ENCODE assay signal across 9 mouse cellular contexts in the genomic region with DNA sequence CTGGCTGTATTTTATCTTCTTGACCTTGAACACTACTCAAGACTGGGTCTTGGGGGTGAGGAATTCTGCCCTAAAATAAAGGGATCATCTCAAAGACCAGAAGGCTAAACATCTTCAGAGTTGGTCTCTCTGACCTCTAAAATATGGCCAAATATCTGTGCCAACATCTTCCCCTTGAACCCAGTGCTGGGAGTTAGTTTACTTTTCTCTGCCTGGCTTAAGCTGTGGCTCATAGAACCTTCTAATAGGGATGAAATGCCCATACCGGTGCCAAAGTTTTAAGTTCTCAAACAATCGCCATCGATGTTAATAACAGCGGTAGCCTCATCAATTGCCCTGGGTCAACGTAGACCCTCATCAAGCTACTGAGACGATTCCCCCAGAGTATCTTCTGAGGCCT. TPM values are rescaled to one million over a fixed set of nuclear protein-coding genes. Genes with fewer than 3 reads are reported as not detected.
A peak's percentile ranks its signal among the peaks of the same experiment; 100 is the strongest.
DNase-seq lines count a peak whose midpoint lies in the region; ATAC-seq and TF ChIP-seq lines count a peak whose summit lies in the region.
"Had no signal": no experiment of that assay in that cellular context is flagged by ENCODE, and none has a peak within 500 bp of the region (broad histone marks: within the 10 kb centered on the region; RNA-seq: fewer than 3 reads in every experiment).

No protein-coding gene starts in this region.

- 6% methylated on average over 6 of the region's 6 CpGs for WGBS in kidney, embryonic 14.5 days
- 6% methylated on average over 6 of the region's 6 CpGs for WGBS in embryonic facial prominence, embryonic 10.5 days
- 5% methylated on average over 6 of the region's 6 CpGs for WGBS in hindbrain, postnatal 0 days
- WGBS in midbrain, embryonic 16.5 days = 5% methylated on average over 6 of the region's 6 CpGs

- peak overlapping the region; percentile 96 for H3K4me2 ChIP-seq in kidney, embryonic 14.5 days (replicated peaks; ENCODE audit: low read depth, low read length)
- peak overlapping the region; percentile 91 for H3K4me2 ChIP-seq in hindbrain, postnatal 0 days (ENCODE audit: low read depth, low read length)
- H3K4me2 ChIP-seq in midbrain, embryonic 16.5 days (ENCODE audit: low read length) = peak overlapping the region; percentile 70

- no peaks in the 10 kb centered on the region for H3K9me3 ChIP-seq in kidney, embryonic 14.5 days (ENCODE audit: control insufficient read depth, low read length)
- no peaks in the 10 kb centered on the region for H3K9me3 ChIP-seq in embryonic facial prominence, embryonic 10.5 days
- H3K9me3 ChIP-seq in hindbrain, postnatal 0 days (ENCODE audit: low read length) = no peaks in the 10 kb centered on the region
- H3K9me3 ChIP-seq in midbrain, embryonic 16.5 days (replicated peaks; ENCODE audit: control insufficient read depth, low read length, poor library complexity, severe bottlenecking) = no peaks in the 10 kb centered on the region

- TF ChIP-seq CTCF in hindbrain, postnatal 0 days (IDR thresholded peaks at IDR 0.05; ENCODE audit: low read depth) = no peak

- H3K27ac ChIP-seq in kidney, embryonic 14.5 days (ENCODE audit: low read depth, low read length) = no peak overlapping the region
- H3K27ac ChIP-seq in embryonic facial prominence, embryonic 10.5 days (replicated peaks) = no peak overlapping the region; the same call in 1 of the 2 replicates
- H3K27ac ChIP-seq in hindbrain, postnatal 0 days = no peak overlapping the region
- no peak overlapping the region for H3K27ac ChIP-seq in midbrain, embryonic 16.5 days (ENCODE audit: low read length)

- H3K4me3 ChIP-seq in kidney, embryonic 14.5 days (ENCODE audit: low read length) = peak overlapping the region; percentile 46
- H3K4me3 ChIP-seq in embryonic facial prominence, embryonic 10.5 days = peak overlapping the region; percentile 69
- H3K4me3 ChIP-seq in hindbrain, postnatal 0 days (ENCODE audit: low read length) = peak overlapping the region; percentile 47
- H3K4me3 ChIP-seq in midbrain, embryonic 16.5 days (ENCODE audit: low read depth, low read length) = peak overlapping the region; percentile 51

- no peak for DNase-seq in kidney, postnatal 36 days
- no peak for DNase-seq in embryonic facial prominence, embryonic 10.5 days (ENCODE audit: low spot score)
- DNase-seq in hindbrain, postnatal 0 days (ENCODE audit: low spot score) = no peak
- DNase-seq in left cerebral cortex, adult 8-10 months (ENCODE audit: low spot score in 2 of 2) = no peak
- no peak for DNase-seq in layer of hippocampus, adult 18-20 months (ENCODE audit: low spot score in 2 of 2)
- no peak for DNase-seq in spleen, postnatal 14 days (ENCODE audit: low spot score in 2 of 2)

- peak overlapping the region; percentile 54 for H3K9ac ChIP-seq in kidney, embryonic 14.5 days (ENCODE audit: low read depth, low read length)
- peak overlapping the region; percentile 46 for H3K9ac ChIP-seq in hindbrain, postnatal 0 days (replicated peaks; ENCODE audit: low read length)
- peak overlapping the region; percentile 56 for H3K9ac ChIP-seq in midbrain, embryonic 16.5 days (ENCODE audit: low read depth, low read length)

- ATAC-seq in kidney, embryonic 14.5 days (ENCODE audit: low FRiP score, low TSS enrichment) = no peak
- no peak for ATAC-seq in hindbrain, postnatal 0 days
- no peak for ATAC-seq in midbrain, embryonic 16.5 days

- H3K36me3 ChIP-seq in kidney, embryonic 14.5 days (ENCODE audit: control insufficient read depth, insufficient read depth, low read length) = no peaks in the 10 kb centered on the region
- H3K36me3 ChIP-seq in embryonic facial prominence, embryonic 10.5 days (replicated peaks) = no peaks in the 10 kb centered on the region
- H3K36me3 ChIP-seq in hindbrain, postnatal 0 days (ENCODE audit: insufficient read depth, low read length) = no peaks in the 10 kb centered on the region; the same call in 1 of the 2 replicates
- no peaks in the 10 kb centered on the region for H3K36me3 ChIP-seq in midbrain, embryonic 16.5 days (ENCODE audit: control insufficient read depth, insufficient read depth, low read length)

- peaks cover 11% of the 10 kb centered on the region; the same call in 1 of the 2 replicates for H3K4me1 ChIP-seq in kidney, embryonic 14.5 days (ENCODE audit: control insufficient read depth, insufficient read depth, low read length)
- peaks cover 18% of the 10 kb centered on the region for H3K4me1 ChIP-seq in embryonic facial prominence, embryonic 10.5 days
- H3K4me1 ChIP-seq in hindbrain, postnatal 0 days (ENCODE audit: insufficient read depth, low read length) = no peaks in the 10 kb centered on the region
- H3K4me1 ChIP-seq in midbrain, embryonic 16.5 days (ENCODE audit: control insufficient read depth, insufficient read depth, low read length) = peaks cover 8% of the 10 kb centered on the region

- H3K27me3 ChIP-seq in kidney, embryonic 14.5 days (ENCODE audit: control insufficient read depth, insufficient read depth, low read length) = peaks cover 35% of the 10 kb centered on the region
- peaks cover 75% of the 10 kb centered on the region for H3K27me3 ChIP-seq in embryonic facial prominence, embryonic 10.5 days (replicated peaks; ENCODE audit: low read depth, poor library complexity, severe bottlenecking)
- 0 out of 2 replicates have a peak, but pooled peaks cover 4% of the 10 kb centered on the region for H3K27me3 ChIP-seq in hindbrain, postnatal 0 days (ENCODE audit: insufficient read depth, low read length)
- peaks cover 35% of the 10 kb centered on the region for H3K27me3 ChIP-seq in midbrain, embryonic 16.5 days (ENCODE audit: control insufficient read depth, insufficient read depth, low read depth, low read length)
- H3K27me3 ChIP-seq: Patski had no signal

RNA-seq across cellular contexts. Expression of a gene that starts 0.4 kb away (rescaled TPM):
- 0.39 and 0.54 TPM in 2 replicates for polyA plus RNA-seq in kidney, embryonic 14.5 days (2014; fragmentation: Nextera tagmentation; extraction: Ambion mirVana)
- polyA plus RNA-seq in embryonic facial prominence, embryonic 10.5 days (2016; fragmentation: Nextera tagmentation; extraction: Ambion mirVana) = not detected in 2 replicates
- total RNA-seq in hindbrain, postnatal 0 days (2014; rRNA removed) = 0.83 and 1.3 TPM in 2 replicates
- polyA plus RNA-seq in hindbrain, postnatal 0 days (2015; fragmentation: Nextera tagmentation; extraction: Ambion mirVana) = 2.1 and 2.4 TPM in 2 replicates
- polyA plus RNA-seq in midbrain, embryonic 16.5 days (2015; fragmentation: Nextera tagmentation; extraction: Ambion mirVana) = 0.19 and 0.39 TPM in 2 replicates
- 10 to 100 TPM; 48.9 to 51.4 (median 50.4) TPM for total RNA-seq in left cerebral cortex, adult 8-10 months (2022)
- total RNA-seq in layer of hippocampus, adult 18-20 months (2021) = 10 to 100 TPM; 14.1 to 14.7 TPM

RNA-seq across cellular contexts. Expression of a gene that starts 27.6 kb away (rescaled TPM):
- polyA plus RNA-seq in kidney, embryonic 14.5 days (2014; fragmentation: Nextera tagmentation; extraction: Ambion mirVana) = 6.8 and 8.6 TPM in 2 replicates
- 11.8 and 13.1 TPM in 2 replicates for polyA plus RNA-seq in embryonic facial prominence, embryonic 10.5 days (2016; fragmentation: Nextera tagmentation; extraction: Ambion mirVana)
- total RNA-seq in hindbrain, postnatal 0 days (2014; rRNA removed) = 71.6 and 77.1 TPM in 2 replicates
- polyA plus RNA-seq in hindbrain, postnatal 0 days (2015; fragmentation: Nextera tagmentation; extraction: Ambion mirVana) = 27.1 and 30.6 TPM in 2 replicates
- 31.9 and 33.7 TPM in 2 replicates for polyA plus RNA-seq in midbrain, embryonic 16.5 days (2015; fragmentation: Nextera tagmentation; extraction: Ambion mirVana)
- total RNA-seq in left cerebral cortex, adult 8-10 months (2022) = 10 to 100 TPM; 75.8 to 83.0 (median 79.6) TPM
- total RNA-seq in layer of hippocampus, adult 18-20 months (2021) = 10 to 100 TPM; 79.4 to 82.3 TPM

RNA-seq across cellular contexts. Expression of a gene that starts 31.5 kb away (rescaled TPM):
- 18.1 and 19.3 TPM in 2 replicates for polyA plus RNA-seq in kidney, embryonic 14.5 days (2014; fragmentation: Nextera tagmentation; extraction: Ambion mirVana)
- 13.0 and 13.2 TPM in 2 replicates for polyA plus RNA-seq in embryonic facial prominence, embryonic 10.5 days (2016; fragmentation: Nextera tagmentation; extraction: Ambion mirVana)
- total RNA-seq in hindbrain, postnatal 0 days (2014; rRNA removed) = 126 and 127 TPM in 2 replicates
- polyA plus RNA-seq in hindbrain, postnatal 0 days (2015; fragmentation: Nextera tagmentation; extraction: Ambion mirVana) = 13.8 and 15.0 TPM in 2 replicates
- polyA plus RNA-seq in midbrain, embryonic 16.5 days (2015; fragmentation: Nextera tagmentation; extraction: Ambion mirVana) = 15.9 and 17.3 TPM in 2 replicates
- total RNA-seq in left cerebral cortex, adult 8-10 months (2022) = 100 to 1,000 TPM; 281 to 307 (median 287) TPM
- total RNA-seq in layer of hippocampus, adult 18-20 months (2021) = 100 to 1,000 TPM; 304 to 343 TPM

RNA-seq across cellular contexts. Expression of a gene that starts 53.1 kb away (rescaled TPM):
- 1.4 and 2.6 TPM in 2 replicates for polyA plus RNA-seq in kidney, embryonic 14.5 days (2014; fragmentation: Nextera tagmentation; extraction: Ambion mirVana)
- polyA plus RNA-seq in embryonic facial prominence, embryonic 10.5 days (2016; fragmentation: Nextera tagmentation; extraction: Ambion mirVana) = 5.8 and 6.8 TPM in 2 replicates
- 3.6 and 4.7 TPM in 2 replicates for total RNA-seq in hindbrain, postnatal 0 days (2014; rRNA removed)
- 2.1 TPM in 2 replicates for polyA plus RNA-seq in hindbrain, postnatal 0 days (2015; fragmentation: Nextera tagmentation; extraction: Ambion mirVana)
- 2.4 and 3.1 TPM in 2 replicates for polyA plus RNA-seq in midbrain, embryonic 16.5 days (2015; fragmentation: Nextera tagmentation; extraction: Ambion mirVana)
- 1 to 10 TPM in 3 of 4 experiments, under 1 TPM in 1; 0.99 to 1.7 (median 1.5) TPM for total RNA-seq in left cerebral cortex, adult 8-10 months (2022)
- total RNA-seq in layer of hippocampus, adult 18-20 months (2021) = 1 to 10 TPM; 1.4 to 1.7 TPM

RNA-seq across cellular contexts. Expression of a gene that starts 53.9 kb away (rescaled TPM):
- polyA plus RNA-seq in kidney, embryonic 14.5 days (2014; fragmentation: Nextera tagmentation; extraction: Ambion mirVana) = 36.9 and 37.4 TPM in 2 replicates
- polyA plus RNA-seq in embryonic facial prominence, embryonic 10.5 days (2016; fragmentation: Nextera tagmentation; extraction: Ambion mirVana) = 33.1 and 35.0 TPM in 2 replicates
- 13.7 and 17.8 TPM in 2 replicates for total RNA-seq in hindbrain, postnatal 0 days (2014; rRNA removed)
- 14.3 and 17.2 TPM in 2 replicates for polyA plus RNA-seq in hindbrain, postnatal 0 days (2015; fragmentation: Nextera tagmentation; extraction: Ambion mirVana)
- polyA plus RNA-seq in midbrain, embryonic 16.5 days (2015; fragmentation: Nextera tagmentation; extraction: Ambion mirVana) = 10.5 and 12.6 TPM in 2 replicates
- 1 to 10 TPM; 4.3 to 9.4 (median 5.6) TPM for total RNA-seq in left cerebral cortex, adult 8-10 months (2022)
- total RNA-seq in layer of hippocampus, adult 18-20 months (2021) = 1 to 10 TPM; 6.7 to 7.5 TPM
